20 mouse cellular contexts compared by ENCODE assay signal in the genomic region with DNA sequence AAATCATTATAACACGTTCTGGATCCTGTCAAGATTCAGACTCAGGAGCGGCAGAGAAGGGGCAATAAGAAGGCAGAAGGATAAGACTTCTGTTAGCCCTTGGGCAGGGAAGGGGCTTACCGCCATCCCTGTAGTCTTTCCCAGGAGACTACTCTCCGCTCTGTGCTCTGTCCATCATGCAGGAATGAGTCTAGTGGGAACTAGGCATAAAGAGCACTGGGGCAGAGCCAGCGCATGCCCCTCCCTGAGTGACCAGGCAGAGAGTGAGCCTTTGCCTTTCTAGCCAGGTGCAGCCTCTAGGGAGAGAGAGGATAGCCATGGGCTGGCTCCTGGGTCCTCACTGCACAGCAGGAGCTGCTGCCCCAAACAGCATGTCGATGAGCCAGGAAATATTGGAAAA. TPM values are rescaled to one million over a fixed set of nuclear protein-coding genes. Genes with fewer than 3 reads are reported as not detected.
DNase-seq lines count a peak whose midpoint lies in the region; ATAC-seq lines count a peak whose summit lies in the region.
"Had no signal": no experiment of that assay in that cellular context is flagged by ENCODE, and none has a peak within 500 bp of the region (broad histone marks: within the 10 kb centered on the region; RNA-seq: fewer than 3 reads in every experiment).

No protein-coding gene starts in this region.

- peaks cover 2% of the 10 kb centered on the region for H3K36me3 ChIP-seq in neural tube, embryonic 11.5 days (ENCODE audit: control insufficient read depth, insufficient read depth, low read length)
- H3K36me3 ChIP-seq in hindbrain, embryonic 15.5 days = peaks cover 17% of the 10 kb centered on the region; the same call in 1 of the 2 replicates
- H3K36me3 ChIP-seq in midbrain, embryonic 16.5 days (ENCODE audit: control insufficient read depth, insufficient read depth, low read length) = peaks cover 5% of the 10 kb centered on the region

- H3K27ac ChIP-seq in neural tube, embryonic 11.5 days (ENCODE audit: low read depth, low read length) = peak overlapping the region; percentile 23; the same call in 1 of the 2 replicates
- H3K27ac ChIP-seq in hindbrain, embryonic 15.5 days (replicated peaks) = peak overlapping the region; percentile 83
- peak overlapping the region; percentile 92 for H3K27ac ChIP-seq in midbrain, embryonic 16.5 days (ENCODE audit: low read length)
- H3K27ac ChIP-seq: gastrocnemius, adult 2 months; heart, embryonic 15.5 days; limb, embryonic 15.5 days; macrophage had no signal

- H3K4me2 ChIP-seq in neural tube, embryonic 11.5 days (ENCODE audit: low read depth) = no peak overlapping the region
- H3K4me2 ChIP-seq in hindbrain, embryonic 15.5 days = peak overlapping the region; percentile 20; the same call in 1 of the 2 replicates
- H3K4me2 ChIP-seq in midbrain, embryonic 16.5 days (ENCODE audit: low read length) = no peak overlapping the region; the same call in 1 of the 2 replicates
- H3K4me2 ChIP-seq: heart, embryonic 15.5 days; limb, embryonic 15.5 days had no signal

- no peak for DNase-seq in neural tube, embryonic 11.5 days (ENCODE audit: low spot score)
- DNase-seq in neural tube, embryonic 10.5 days (ENCODE audit: extremely low spot score, low spot score) = no peak
- no peak for DNase-seq in kidney, adult 18-20 months
- no peak for DNase-seq in cerebellum, adult 9-11 months
- DNase-seq in frontal cortex, adult 2 months (ENCODE audit: extremely low spot score in 1 of 2, low spot score in 1 of 2) = no peak
- DNase-seq: adrenal gland, postnatal 36 days; B cell, adult 2 months; gastrocnemius, adult 2 months; heart, adult 11 months; lung, adult 18-20 months had no signal

- no peak overlapping the region for H3K9ac ChIP-seq in neural tube, embryonic 11.5 days (ENCODE audit: low read length)
- no peak overlapping the region for H3K9ac ChIP-seq in hindbrain, embryonic 15.5 days
- H3K9ac ChIP-seq in midbrain, embryonic 16.5 days (ENCODE audit: low read depth, low read length) = peak overlapping the region; percentile 2; the same call in 1 of the 2 replicates
- H3K9ac ChIP-seq: heart, embryonic 15.5 days; limb, embryonic 15.5 days had no signal

- WGBS in neural tube, embryonic 11.5 days = 82% methylated on average over 6 of the region's 6 CpGs
- 47% methylated on average over 6 of the region's 6 CpGs for WGBS in hindbrain, embryonic 15.5 days
- 49% methylated on average over 6 of the region's 6 CpGs for WGBS in midbrain, embryonic 16.5 days

- no peak for ATAC-seq in neural tube, embryonic 11.5 days (ENCODE audit: insufficient read depth, low FRiP score, low TSS enrichment)
- ATAC-seq in hindbrain, embryonic 15.5 days (ENCODE audit: low FRiP score, low read depth) = peak; percentile 24; the same call in 1 of the 2 replicates
- ATAC-seq in midbrain, embryonic 16.5 days = peak; percentile 36
- ATAC-seq: inflammation-experienced regulatory T-cells, adult 6 months; Patski had no signal

- H3K4me3 ChIP-seq in neural tube, embryonic 11.5 days (ENCODE audit: low read depth, low read length) = no peak overlapping the region
- no peak overlapping the region for H3K4me3 ChIP-seq in hindbrain, embryonic 15.5 days
- no peak overlapping the region for H3K4me3 ChIP-seq in midbrain, embryonic 16.5 days (ENCODE audit: low read depth, low read length)
- H3K4me3 ChIP-seq: gastrocnemius, adult 2 months; heart, embryonic 15.5 days; limb, embryonic 15.5 days had no signal

- no peaks in the 10 kb centered on the region for H3K9me3 ChIP-seq in neural tube, embryonic 11.5 days (ENCODE audit: control insufficient read depth, low read length)
- H3K9me3 ChIP-seq in hindbrain, embryonic 15.5 days = no peaks in the 10 kb centered on the region
- H3K9me3 ChIP-seq in midbrain, embryonic 16.5 days (replicated peaks; ENCODE audit: control insufficient read depth, low read length, poor library complexity, severe bottlenecking) = no peaks in the 10 kb centered on the region
- H3K9me3 ChIP-seq: heart, embryonic 15.5 days; limb, embryonic 15.5 days had no signal

- no peaks in the 10 kb centered on the region for H3K27me3 ChIP-seq in neural tube, embryonic 11.5 days (ENCODE audit: control insufficient read depth, insufficient read depth, low read length)
- H3K27me3 ChIP-seq in hindbrain, embryonic 15.5 days = no peaks in the 10 kb centered on the region
- no peaks in the 10 kb centered on the region for H3K27me3 ChIP-seq in midbrain, embryonic 16.5 days (ENCODE audit: control insufficient read depth, insufficient read depth, low read depth, low read length)
- H3K27me3 ChIP-seq: heart, embryonic 15.5 days; limb, embryonic 15.5 days; Patski had no signal

- 0 out of 2 replicates have a peak, but pooled peaks cover 4% of the 10 kb centered on the region for H3K4me1 ChIP-seq in neural tube, embryonic 11.5 days (ENCODE audit: control insufficient read depth, insufficient read depth, low read length)
- peaks cover 26% of the 10 kb centered on the region for H3K4me1 ChIP-seq in hindbrain, embryonic 15.5 days (replicated peaks)
- H3K4me1 ChIP-seq in midbrain, embryonic 16.5 days (ENCODE audit: control insufficient read depth, insufficient read depth, low read length) = peaks cover 25% of the 10 kb centered on the region
- H3K4me1 ChIP-seq: limb, embryonic 15.5 days had no signal

RNA-seq across cellular contexts. Expression of gene Grm2, which starts 9.0 kb away (rescaled TPM):
- 20.6 and 26.1 TPM in 2 replicates for polyA plus RNA-seq in neural tube, embryonic 11.5 days (2014; fragmentation: Nextera tagmentation; extraction: Ambion mirVana)
- 8.7 and 9.7 TPM in 2 replicates for polyA plus RNA-seq in hindbrain, embryonic 15.5 days (2015; fragmentation: Nextera tagmentation; extraction: Ambion mirVana)
- 24.3 and 24.6 TPM in 2 replicates for polyA plus RNA-seq in midbrain, embryonic 16.5 days (2015; fragmentation: Nextera tagmentation; extraction: Ambion mirVana)
- polyA plus RNA-seq in frontal cortex, adult 2 months (2012; rRNA removed) = 73.5 and 78.2 TPM in 2 replicates
- polyA plus RNA-seq: heart, embryonic 15.5 days; inflammation-experienced regulatory T-cells, adult 6 months; kidney, embryonic 14.5 days; macrophage; Patski had no signal

RNA-seq across cellular contexts. Expression of gene Tex264, which starts 20.9 kb away (rescaled TPM):
- 31.8 and 38.5 TPM in 2 replicates for polyA plus RNA-seq in neural tube, embryonic 11.5 days (2014; fragmentation: Nextera tagmentation; extraction: Ambion mirVana)
- 69.6 and 79.0 TPM in 2 replicates for polyA plus RNA-seq in hindbrain, embryonic 15.5 days (2015; fragmentation: Nextera tagmentation; extraction: Ambion mirVana)
- 67.0 and 75.7 TPM in 2 replicates for polyA plus RNA-seq in midbrain, embryonic 16.5 days (2015; fragmentation: Nextera tagmentation; extraction: Ambion mirVana)
- polyA plus RNA-seq in frontal cortex, adult 2 months (2012; rRNA removed) = 96.7 and 104 TPM in 2 replicates

RNA-seq across cellular contexts. Expression of gene Iqcf6, which starts 38.5 kb away (rescaled TPM):
- polyA plus RNA-seq in neural tube, embryonic 11.5 days (2014; fragmentation: Nextera tagmentation; extraction: Ambion mirVana) = not detected in 2 replicates
- not detected in 2 replicates for polyA plus RNA-seq in hindbrain, embryonic 15.5 days (2015; fragmentation: Nextera tagmentation; extraction: Ambion mirVana)
- polyA plus RNA-seq in midbrain, embryonic 16.5 days (2015; fragmentation: Nextera tagmentation; extraction: Ambion mirVana) = not detected in 2 replicates
- polyA plus RNA-seq in frontal cortex, adult 2 months (2012; rRNA removed) = not detected in 2 replicates
- polyA plus RNA-seq: heart, embryonic 15.5 days; inflammation-experienced regulatory T-cells, adult 6 months; kidney, embryonic 14.5 days; limb, embryonic 15.5 days; macrophage; Patski; small intestine, adult 2 months; thymus, postnatal 0 days had no signal

Comparison
In these comparisons a context has a peak if more than half of its experiments do, and no peak if none do; other contexts are left out.
1. H3K27ac ChIP-seq: peak in every context shown above with its lines; median percentile 92 in midbrain, embryonic 16.5 days; 83 in hindbrain, embryonic 15.5 days; 23 in neural tube, embryonic 11.5 days.